Mouse (Mus musculus): Measurements from ENCODE around the gene Tmem88b.

DNA sequence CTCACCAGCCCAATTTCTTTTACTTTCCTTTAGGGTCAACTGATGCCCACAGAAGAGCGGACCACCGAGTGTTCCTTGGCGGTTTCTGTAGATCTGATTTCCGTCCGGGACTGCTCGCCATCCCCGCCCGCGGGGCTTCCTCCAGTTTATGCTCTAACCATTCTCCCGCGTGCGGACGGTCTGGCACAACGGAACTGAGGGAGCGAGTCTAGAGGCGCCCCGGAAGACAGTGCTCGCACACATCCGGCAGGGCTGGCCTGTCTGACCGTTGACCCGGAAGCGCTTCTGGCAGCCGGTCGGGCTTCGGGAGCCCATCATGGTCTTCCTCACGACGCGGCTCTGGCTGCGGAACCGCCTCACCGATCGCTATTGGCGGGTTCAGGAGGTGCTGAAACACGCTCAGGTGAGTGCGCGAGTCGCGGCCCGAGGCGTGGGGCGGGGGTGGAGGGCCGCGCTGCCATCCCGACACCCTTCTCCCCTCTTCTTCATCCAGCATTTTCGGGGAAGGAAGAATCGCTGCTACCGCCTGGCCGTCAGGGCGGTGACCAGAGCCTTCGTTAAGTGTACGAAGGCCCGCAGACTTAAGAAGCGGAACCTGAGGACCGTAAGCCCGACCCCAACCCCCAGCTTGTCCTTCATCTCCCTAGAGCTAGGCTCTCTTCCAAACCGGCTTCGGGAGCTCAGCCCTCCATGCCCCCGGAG lies 17.8 kb upstream of the Tmem88b start:
- TF ChIP-seq CTCF (IDR thresholded peaks at IDR 0.05 in 2 of 3, conservative IDR thresholded peaks at IDR 0.05 in 1 of 3; ENCODE audit: control insufficient read depth in 1 of 3, insufficient read depth in 1 of 3, low read depth in 2 of 3, low read length in 3 of 3, poor library complexity in 1 of 3, severe bottlenecking in 1 of 3) (no peak), EP300 (IDR thresholded peaks at IDR 0.05; ENCODE audit: low read depth in 1 of 2, low read length in 2 of 2) (peak in 1 of 2 experiments; percentile 38; a peak in 1 of 4 replicates), CHD2 (IDR thresholded peaks at IDR 0.05; ENCODE audit: low read length) (peak; percentile 68), E2F4 (IDR thresholded peaks at IDR 0.05; ENCODE audit: borderline replicate concordance, low read depth, low read length) (no peak), USF1 (IDR thresholded peaks at IDR 0.05; ENCODE audit: low read depth, low read length) (no peak; the same call in 1 of the 2 replicates), BHLHE40 (IDR thresholded peaks at IDR 0.05; ENCODE audit: borderline replicate concordance, low read depth, low read length) (no peak), JUND (IDR thresholded peaks at IDR 0.05; ENCODE audit: low read depth, low read length) (no peak), ZNF384 (IDR thresholded peaks at IDR 0.05; ENCODE audit: low read depth, low read length) (no peak), USF2 (IDR thresholded peaks at IDR 0.05; ENCODE audit: borderline replicate concordance in 1 of 2, insufficient read depth in 1 of 2, low read depth in 1 of 2, low read length in 2 of 2) (no peak), MAZ (IDR thresholded peaks at IDR 0.05; ENCODE audit: low read depth, low read length) (peak; percentile 84; the same call in 1 of the 2 replicates), SIN3A (IDR thresholded peaks at IDR 0.05; ENCODE audit: low read length) (peak; percentile 89), TAL1 (IDR thresholded peaks at IDR 0.05; ENCODE audit: low read length) (no peak)
